Mouse (Mus musculus) thymus, adult 2 months (tissue): ENCODE data around the gene Hbq1b. TPM values are rescaled to one million over a fixed set of nuclear protein-coding genes. Genes with fewer than 3 reads are reported as not detected.

Experiments used
- DNase-seq: peaks from one replicate; pipeline ENCODE4 v3.0.0; 2021
- H3K27ac ChIP-seq: fragments of 200-500 bp; 2 replicates; pipeline ENCODE4 v1.5.1; 2012; ENCODE audit warnings: low read length, control low read depth; ENCODE audit not compliant: control insufficient read depth, insufficient read depth
- H3K27me3 ChIP-seq: fragments of 200-500 bp; 2 replicates; pipeline ENCODE4 v1.6.1; 2012; ENCODE audit warnings: mild to moderate bottlenecking, low read length, moderate library complexity, mixed read lengths; ENCODE audit not compliant: control insufficient read depth, insufficient read depth
- H3K36me3 ChIP-seq: fragments of 200-500 bp; 2 replicates; pipeline ENCODE4 v1.6.1; 2012; ENCODE audit warnings: mild to moderate bottlenecking, low read length, moderate library complexity; ENCODE audit not compliant: control insufficient read depth, insufficient read depth
- H3K4me1 ChIP-seq: fragments of 200-500 bp; replicated peaks from 2 replicates; pipeline ENCODE4 v1.6.1; 2012; ENCODE audit warnings: low read length; ENCODE audit not compliant: control insufficient read depth, insufficient read depth
- H3K4me3 ChIP-seq: fragments of 200-500 bp; 2 replicates; pipeline ENCODE4 v1.5.1; 2012; ENCODE audit warnings: mild to moderate bottlenecking, low read length, control low read depth, moderate library complexity; ENCODE audit not compliant: control insufficient read depth, insufficient read depth
- CTCF ChIP-seq: fragments of 200-500 bp; IDR thresholded peaks from 2 replicates; pipeline ENCODE4 v1.5.1; 2012; ENCODE audit warnings: mild to moderate bottlenecking, control low read depth, low read length, moderate library complexity, borderline replicate concordance; ENCODE audit not compliant: control insufficient read depth, poor library complexity, insufficient read depth; ENCODE audit errors: extremely low read depth
- POLR2A ChIP-seq: fragments of 200-500 bp; IDR thresholded peaks from 2 replicates; pipeline ENCODE4 v1.6.1; 2012; ENCODE audit warnings: mild to moderate bottlenecking, low read length, control low read depth, moderate library complexity; ENCODE audit not compliant: control insufficient read depth, poor library complexity, insufficient read depth; ENCODE audit errors: extremely low read depth
- WGBS: fragments of 180-500 bp; shearing (Covaris S2); methylation state at CpG from one replicate; pipeline ENCODE4 v1.1.7; 2018; 5-methylcytosine and 5-hydroxymethylcytosine counted together
- polyA plus RNA-seq: library from polyadenylated mRNA; depleted of rRNA; stranded (reverse); fragments of >200 nt; gene quantifications from 2 replicates; pipeline ENCODE4 v1.2.3, GENCODE M21; 2012

The Hbq1b gene
- polyA plus RNA-seq, 1 experiment = 0.23 TPM

DNA sequence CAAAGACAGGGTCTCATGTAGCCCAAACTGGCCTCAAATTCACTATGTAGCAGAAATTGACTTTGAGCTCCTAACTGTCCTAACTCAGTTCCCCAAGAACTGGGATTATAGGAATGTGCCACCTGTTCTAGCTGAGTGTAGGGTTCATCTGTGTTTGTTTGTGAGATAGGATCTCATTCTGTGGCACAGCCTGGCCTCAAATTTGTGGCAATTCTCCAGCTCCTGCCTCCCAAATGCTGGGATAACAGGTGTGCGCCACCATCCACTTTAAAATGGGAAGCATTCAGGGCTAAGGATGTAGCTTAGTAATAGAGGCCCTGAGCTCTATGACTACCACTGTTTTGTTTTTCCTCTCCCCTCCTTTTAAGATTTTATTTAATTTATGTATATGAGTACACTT, 33.6 kb upstream of the Hbq1b start:
- peaks cover 6% of the 10 kb centered on the region; the same call in 1 of the 2 replicates for H3K36me3 ChIP-seq
- WGBS = 95% methylated on average over 1 of the region's 1 CpGs
- no peak for TF ChIP-seq CTCF
- no peak for TF ChIP-seq POLR2A
- DNase-seq = no peak
- no peaks in the 10 kb centered on the region for H3K4me1 ChIP-seq
- H3K4me3 ChIP-seq = no peak overlapping the region
- no peaks in the 10 kb centered on the region for H3K27me3 ChIP-seq
- no peak overlapping the region for H3K27ac ChIP-seq

DNA sequence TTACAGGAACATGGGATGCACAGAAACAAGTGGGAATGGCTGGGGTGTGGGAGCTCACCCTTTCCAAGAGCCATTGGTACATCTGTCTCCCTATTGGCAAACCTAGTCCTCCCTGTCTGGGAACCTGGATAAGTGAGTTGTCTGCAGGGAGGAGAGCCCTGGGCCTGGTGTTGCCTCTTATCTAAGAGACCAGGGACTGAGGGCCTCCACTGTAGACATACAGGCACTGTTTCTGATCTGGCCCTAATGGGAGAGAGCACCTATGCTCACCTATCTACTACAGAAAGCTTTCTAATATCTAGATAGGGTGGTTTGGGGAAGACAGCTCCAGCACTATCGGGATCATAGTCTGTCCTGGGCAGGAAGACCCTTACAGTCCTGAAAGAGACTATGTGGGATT, 30.6 kb upstream of the Hbq1b start:
- TF ChIP-seq POLR2A (no peak), CTCF (no peak)
- Histone ChIP-seq H3K27me3 (no peaks in the 10 kb centered on the region), H3K36me3 (no peaks in the 10 kb centered on the region; the same call in 1 of the 2 replicates), H3K4me3 (no peak overlapping the region), H3K27ac (no peak overlapping the region), H3K4me1 (no peaks in the 10 kb centered on the region)
- no peak for DNase-seq
- 100% methylated on average over 1 of the region's 1 CpGs for WGBS

DNA sequence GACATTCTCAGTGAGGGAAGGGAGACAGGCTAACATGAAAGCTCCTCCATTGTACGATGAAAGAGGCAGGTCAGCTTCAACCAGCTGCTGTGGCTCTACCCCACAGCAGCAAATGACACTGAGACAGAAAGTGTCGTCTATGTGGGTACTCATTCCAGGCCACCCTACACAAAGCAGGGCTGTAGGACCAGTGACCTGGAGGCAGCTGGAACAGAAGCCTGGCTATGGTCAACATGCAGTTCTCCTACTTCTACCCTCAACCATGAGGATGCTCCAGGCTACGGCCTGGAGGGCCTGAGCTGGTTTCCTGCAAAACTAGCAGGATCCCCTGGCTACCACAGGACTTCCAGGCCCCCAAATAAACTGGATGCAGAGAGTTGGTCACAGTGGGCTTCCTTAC, 30.2 kb upstream of the Hbq1b start:
- Histone ChIP-seq H3K27me3 (no peaks in the 10 kb centered on the region), H3K4me3 (no peak overlapping the region), H3K27ac (no peak overlapping the region), H3K4me1 (no peaks in the 10 kb centered on the region), H3K36me3 (no peaks in the 10 kb centered on the region; the same call in 1 of the 2 replicates)
- 97% methylated on average over 3 of the region's 3 CpGs for WGBS
- TF ChIP-seq CTCF (no peak), POLR2A (no peak)
- no peak for DNase-seq

DNA sequence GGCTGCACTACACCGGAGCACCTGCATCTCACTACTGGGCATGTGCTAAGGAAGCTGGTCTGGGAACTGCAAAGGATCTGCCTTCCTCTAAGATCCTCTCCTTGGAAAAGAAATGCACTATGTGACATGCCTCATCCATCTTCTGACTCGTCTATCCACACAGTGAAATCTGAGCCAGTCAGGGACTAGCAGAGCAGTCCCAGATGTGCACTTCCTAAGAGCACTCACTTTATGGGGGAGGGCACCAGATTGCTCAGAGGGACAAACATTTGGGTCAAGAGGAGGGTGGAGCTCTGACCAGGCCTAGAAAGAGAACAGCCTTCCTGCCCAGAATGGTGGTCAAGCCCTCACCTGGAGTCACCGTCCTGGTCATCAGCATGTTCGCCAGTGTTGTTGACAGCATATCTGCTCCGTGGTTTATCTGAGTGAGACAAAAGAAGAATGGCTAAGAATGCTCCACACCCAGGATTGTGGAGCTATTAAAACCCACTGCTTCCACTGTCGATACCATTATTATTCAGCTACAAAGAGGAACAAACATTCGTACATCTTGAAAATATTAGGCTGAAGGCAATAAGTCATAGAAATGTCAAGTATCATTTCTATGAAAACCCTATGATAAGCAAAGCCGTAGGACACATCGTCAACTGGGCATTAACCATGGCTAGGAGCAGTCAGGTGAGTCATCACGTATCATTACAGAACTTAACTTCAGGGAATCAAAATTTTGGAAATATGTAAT, 23.9 kb upstream of the Hbq1b start:
- H3K4me3 ChIP-seq = no peak overlapping the region
- 95% methylated on average over 10 of the region's 10 CpGs for WGBS
- 0 out of 2 replicates have a peak, but pooled peaks cover 3% of the 10 kb centered on the region for H3K36me3 ChIP-seq
- H3K27me3 ChIP-seq = no peaks in the 10 kb centered on the region
- no peak overlapping the region for H3K27ac ChIP-seq
- TF ChIP-seq CTCF (no peak), POLR2A (no peak)
- peaks cover 5% of the 10 kb centered on the region; the same call in 1 of the 2 replicates for H3K4me1 ChIP-seq
- no peak for DNase-seq

DNA sequence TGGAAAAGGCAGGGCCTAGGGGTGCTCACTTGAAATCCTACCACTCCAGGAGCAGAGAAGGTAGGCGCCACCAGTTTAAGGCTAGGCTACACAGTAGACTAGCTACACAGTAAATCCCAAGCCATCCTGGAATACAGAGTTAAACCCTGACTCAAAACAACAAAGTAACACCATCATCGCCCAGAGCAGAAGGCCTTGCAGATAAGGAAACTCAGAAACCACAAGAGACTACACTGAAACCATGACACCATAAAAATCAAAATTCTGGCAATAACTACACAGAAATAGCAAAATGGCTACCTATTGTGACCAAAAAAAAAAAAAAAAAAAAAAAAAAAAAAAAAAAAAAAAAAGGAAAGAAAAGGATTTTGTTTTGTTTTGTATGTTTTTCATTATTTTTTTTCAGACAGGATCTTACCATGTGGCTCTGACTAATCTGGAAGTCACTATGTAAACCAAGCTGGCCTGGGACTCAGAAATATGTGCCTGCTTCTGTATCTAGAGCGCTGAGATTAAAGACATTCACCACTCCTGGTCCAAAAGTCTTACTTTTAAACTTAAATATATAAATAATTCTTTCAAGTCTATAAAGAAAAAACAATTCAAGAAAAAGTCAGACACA, 21.5 kb upstream of the Hbq1b start:
- H3K36me3 ChIP-seq = 0 out of 2 replicates have a peak, but pooled peaks cover 3% of the 10 kb centered on the region
- DNase-seq = no peak
- TF ChIP-seq POLR2A (no peak), CTCF (no peak)
- no peak overlapping the region for H3K27ac ChIP-seq
- H3K4me3 ChIP-seq = no peak overlapping the region
- peaks cover 8% of the 10 kb centered on the region for H3K4me1 ChIP-seq
- no peaks in the 10 kb centered on the region for H3K27me3 ChIP-seq
- 64% methylated on average over 3 of the region's 3 CpGs for WGBS

DNA sequence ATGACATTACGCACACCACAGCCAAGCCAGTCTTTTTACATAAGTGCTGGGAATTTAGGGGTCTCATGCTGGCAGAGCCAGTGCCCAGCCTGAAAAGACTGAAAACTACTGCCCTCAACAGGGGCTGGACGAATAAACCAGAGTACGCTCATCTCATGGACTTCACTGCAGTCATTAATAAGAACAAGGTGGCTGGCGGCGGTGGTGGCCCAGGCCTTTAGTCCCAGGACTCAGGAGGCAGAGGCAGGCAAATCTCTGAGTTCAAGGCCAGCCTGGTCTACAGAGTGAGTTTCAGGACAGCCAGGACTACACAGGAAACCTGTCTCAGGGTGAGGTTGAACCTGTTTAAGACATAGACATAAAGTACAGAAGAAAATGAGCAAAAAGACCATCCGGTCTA, 20.6 kb upstream of the Hbq1b start:
- no peak overlapping the region for H3K27ac ChIP-seq
- H3K4me1 ChIP-seq = peaks cover 8% of the 10 kb centered on the region
- TF ChIP-seq POLR2A (no peak), CTCF (no peak)
- WGBS = 98% methylated on average over 6 of the region's 6 CpGs
- H3K36me3 ChIP-seq = 0 out of 2 replicates have a peak, but pooled peaks cover 3% of the 10 kb centered on the region
- DNase-seq = no peak
- H3K27me3 ChIP-seq = no peaks in the 10 kb centered on the region
- H3K4me3 ChIP-seq = no peak overlapping the region
